Mouse (Mus musculus): Measurements from ENCODE around the gene Speer4f1. TPM values are rescaled to one million over a fixed set of nuclear protein-coding genes. Genes with fewer than 3 reads are reported as not detected.

The Speer4f1 gene
- polyA plus RNA-seq, 1 experiment: not detected

DNA sequence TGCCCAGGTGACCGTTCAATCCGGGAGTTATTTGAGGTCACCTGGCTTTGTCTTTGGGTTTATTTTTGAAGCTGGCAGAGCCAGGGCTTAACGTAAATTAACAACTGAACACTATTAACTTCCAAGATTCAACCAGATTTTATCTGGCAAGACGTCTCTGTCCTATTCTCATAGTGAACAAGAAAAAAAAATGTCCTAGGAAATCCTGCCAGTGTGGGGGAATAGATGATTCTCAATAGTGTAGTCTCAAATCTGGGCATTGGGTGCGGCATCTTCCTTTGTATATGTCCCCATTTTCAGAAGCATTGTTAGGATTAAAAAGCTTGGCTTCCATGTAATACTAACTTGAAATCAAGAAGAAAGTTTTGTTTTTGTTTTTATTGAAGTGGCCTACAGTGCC is 20.8 kb downstream of the Speer4f1 start:
- Histone ChIP-seq H3K79me2 (ENCODE audit: control insufficient read depth, insufficient read depth) (no peaks in the 10 kb centered on the region), H3K27me3 (ENCODE audit: control insufficient read depth, insufficient read depth, insufficient read length) (no peaks in the 10 kb centered on the region), H3K36me3 (ENCODE audit: control insufficient read depth, insufficient read depth) (no peaks in the 10 kb centered on the region), H3ac (ENCODE audit: control insufficient read depth, insufficient read length, low read depth) (no peak overlapping the region), H3K4me3 (ENCODE audit: insufficient read depth, poor library complexity, severe bottlenecking) (no peak overlapping the region), H3K79me3 (ENCODE audit: low read depth) (no peaks in the 10 kb centered on the region)
- TF ChIP-seq FOSL1 (IDR thresholded peaks at IDR 0.05; ENCODE audit: insufficient read depth, low read length, poor library complexity, severe bottlenecking) (no peak), CTCF (IDR thresholded peaks at IDR 0.05; ENCODE audit: control insufficient read depth, insufficient read depth, insufficient read length) (no peak), CEBPB (IDR thresholded peaks at IDR 0.05; ENCODE audit: low read depth) (no peak), MAX (IDR thresholded peaks at IDR 0.05) (no peak), MYOD1 (IDR thresholded peaks at IDR 0.05; ENCODE audit: control insufficient read depth, insufficient read length, low read depth) (no peak), USF1 (IDR thresholded peaks at IDR 0.05; ENCODE audit: low read depth) (no peak), MYOG (IDR thresholded peaks at IDR 0.05; ENCODE audit: control insufficient read depth, extremely low read depth, insufficient read length) (no peak)

DNA sequence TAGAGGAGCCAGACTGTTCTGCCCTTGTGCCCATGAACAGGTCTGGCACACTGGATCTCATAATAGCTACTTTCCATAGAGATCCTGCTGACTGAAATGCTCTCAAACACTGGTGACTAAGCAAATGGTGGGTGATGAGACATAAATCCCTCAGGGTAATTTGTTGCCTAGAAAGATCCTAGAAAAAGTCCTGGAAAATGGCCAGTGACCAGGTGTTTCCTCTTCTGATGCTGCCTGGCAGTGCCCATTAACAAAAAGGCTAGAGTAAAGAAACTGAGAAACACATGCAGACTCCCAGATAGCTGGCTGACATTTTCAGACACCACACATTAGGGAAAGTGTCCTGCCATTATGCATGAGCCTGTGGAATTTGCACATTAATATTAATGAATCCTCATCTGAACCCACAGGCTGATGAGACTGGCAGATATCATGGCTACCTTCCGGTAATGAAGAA is 24.0 kb downstream of the Speer4f1 start:
- Histone ChIP-seq H3K79me3 (ENCODE audit: low read depth) (no peaks in the 10 kb centered on the region), H3K36me3 (ENCODE audit: control insufficient read depth, insufficient read depth) (no peaks in the 10 kb centered on the region), H3K79me2 (ENCODE audit: control insufficient read depth, insufficient read depth) (no peaks in the 10 kb centered on the region), H3ac (ENCODE audit: control insufficient read depth, insufficient read length, low read depth) (no peak overlapping the region), H3K4me3 (ENCODE audit: insufficient read depth, poor library complexity, severe bottlenecking) (no peak overlapping the region), H3K27me3 (ENCODE audit: control insufficient read depth, insufficient read depth, insufficient read length) (no peaks in the 10 kb centered on the region)
- TF ChIP-seq MYOD1 (IDR thresholded peaks at IDR 0.05; ENCODE audit: control insufficient read depth, insufficient read length, low read depth) (no peak), CEBPB (IDR thresholded peaks at IDR 0.05; ENCODE audit: low read depth) (no peak), CTCF (IDR thresholded peaks at IDR 0.05; ENCODE audit: control insufficient read depth, insufficient read depth, insufficient read length) (no peak), MYOG (IDR thresholded peaks at IDR 0.05; ENCODE audit: control insufficient read depth, extremely low read depth, insufficient read length) (no peak), FOSL1 (IDR thresholded peaks at IDR 0.05; ENCODE audit: insufficient read depth, low read length, poor library complexity, severe bottlenecking) (no peak), MAX (IDR thresholded peaks at IDR 0.05) (no peak), USF1 (IDR thresholded peaks at IDR 0.05; ENCODE audit: low read depth) (no peak)

DNA sequence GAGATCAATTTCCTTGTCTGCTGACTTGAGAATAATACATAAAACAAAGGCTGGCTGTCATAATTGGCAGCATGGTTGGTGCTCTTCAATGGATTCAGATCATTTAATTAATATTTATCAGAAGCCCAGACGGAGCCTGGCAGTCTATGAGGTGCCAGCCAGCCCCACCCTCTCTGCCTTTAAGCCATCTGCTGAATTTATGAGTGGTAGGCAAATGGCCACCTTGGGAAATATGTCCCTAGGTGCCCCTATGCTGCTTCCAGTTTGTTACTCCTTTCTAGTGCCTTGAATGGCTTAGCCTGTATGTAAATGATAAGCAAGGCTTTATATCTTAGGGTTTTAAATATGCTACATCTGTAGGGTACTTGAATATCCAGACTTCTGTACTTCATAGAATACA is 25.0 kb downstream of the Speer4f1 start:
- TF ChIP-seq MYOG (IDR thresholded peaks at IDR 0.05; ENCODE audit: control insufficient read depth, extremely low read depth, insufficient read length) (no peak), CTCF (IDR thresholded peaks at IDR 0.05; ENCODE audit: control insufficient read depth, insufficient read depth, insufficient read length) (no peak), MYOD1 (IDR thresholded peaks at IDR 0.05; ENCODE audit: control insufficient read depth, insufficient read length, low read depth) (no peak), FOSL1 (IDR thresholded peaks at IDR 0.05; ENCODE audit: insufficient read depth, low read length, poor library complexity, severe bottlenecking) (no peak), CEBPB (IDR thresholded peaks at IDR 0.05; ENCODE audit: low read depth) (no peak), MAX (IDR thresholded peaks at IDR 0.05) (no peak), USF1 (IDR thresholded peaks at IDR 0.05; ENCODE audit: low read depth) (no peak)
- Histone ChIP-seq H3K79me2 (ENCODE audit: control insufficient read depth, insufficient read depth) (no peaks in the 10 kb centered on the region), H3K4me3 (ENCODE audit: insufficient read depth, poor library complexity, severe bottlenecking) (no peak overlapping the region), H3K79me3 (ENCODE audit: low read depth) (no peaks in the 10 kb centered on the region), H3K36me3 (ENCODE audit: control insufficient read depth, insufficient read depth) (no peaks in the 10 kb centered on the region), H3K27me3 (ENCODE audit: control insufficient read depth, insufficient read depth, insufficient read length) (no peaks in the 10 kb centered on the region), H3ac (ENCODE audit: control insufficient read depth, insufficient read length, low read depth) (no peak overlapping the region)

DNA sequence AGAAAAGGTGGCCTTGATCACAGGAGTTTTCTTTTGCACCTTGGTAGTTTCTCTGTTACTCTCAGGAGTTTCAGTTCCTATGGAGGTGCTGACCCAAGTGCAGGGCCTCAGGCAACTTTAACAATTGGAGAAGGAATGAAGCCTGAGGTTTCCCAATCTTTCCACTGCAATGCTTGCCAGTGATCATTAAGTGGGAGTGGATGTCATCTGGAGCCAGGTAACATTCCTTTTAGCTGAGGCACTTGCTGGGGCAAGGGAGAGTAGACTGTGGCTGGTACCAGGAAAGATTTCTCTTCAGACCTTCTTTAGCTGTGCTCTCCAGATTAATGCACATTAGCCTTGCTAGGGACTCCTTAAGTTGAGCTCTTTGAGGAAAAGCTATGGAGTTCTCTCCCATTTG is 29.6 kb downstream of the Speer4f1 start:
- Histone ChIP-seq H3K4me3 (ENCODE audit: insufficient read depth, poor library complexity, severe bottlenecking) (no peak overlapping the region), H3K79me2 (ENCODE audit: control insufficient read depth, insufficient read depth) (no peaks in the 10 kb centered on the region), H3K36me3 (ENCODE audit: control insufficient read depth, insufficient read depth) (no peaks in the 10 kb centered on the region), H3K79me3 (ENCODE audit: low read depth) (no peaks in the 10 kb centered on the region), H3ac (ENCODE audit: control insufficient read depth, insufficient read length, low read depth) (no peak overlapping the region), H3K27me3 (ENCODE audit: control insufficient read depth, insufficient read depth, insufficient read length) (no peaks in the 10 kb centered on the region)
- TF ChIP-seq MYOD1 (IDR thresholded peaks at IDR 0.05; ENCODE audit: control insufficient read depth, insufficient read length, low read depth) (no peak), MAX (IDR thresholded peaks at IDR 0.05) (no peak), MYOG (IDR thresholded peaks at IDR 0.05; ENCODE audit: control insufficient read depth, extremely low read depth, insufficient read length) (no peak), FOSL1 (IDR thresholded peaks at IDR 0.05; ENCODE audit: insufficient read depth, low read length, poor library complexity, severe bottlenecking) (no peak), CEBPB (IDR thresholded peaks at IDR 0.05; ENCODE audit: low read depth) (no peak), USF1 (IDR thresholded peaks at IDR 0.05; ENCODE audit: low read depth) (no peak), CTCF (IDR thresholded peaks at IDR 0.05; ENCODE audit: control insufficient read depth, insufficient read depth, insufficient read length) (no peak)

DNA sequence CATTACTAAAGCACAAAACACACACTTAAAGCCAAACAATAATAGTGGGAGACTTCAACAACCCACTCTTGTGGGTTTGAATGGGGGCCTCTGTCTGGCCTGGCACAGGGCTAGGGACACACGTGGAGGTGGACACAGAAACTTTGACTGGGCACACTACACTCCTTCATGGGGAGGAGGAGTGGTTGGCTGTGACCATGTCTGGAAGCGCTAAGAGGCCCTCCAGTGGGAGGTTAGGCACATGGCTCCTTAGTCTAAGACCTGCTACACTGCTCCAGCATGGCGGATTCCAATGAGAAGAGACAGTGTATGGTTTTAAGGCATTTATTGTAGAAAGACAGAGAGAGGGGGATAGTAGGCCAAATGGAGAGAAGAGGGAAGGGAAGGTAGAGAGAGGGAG is 32.1 kb downstream of the Speer4f1 start:
- H3K79me2 ChIP-seq (ENCODE audit: control insufficient read depth, insufficient read depth): no peaks in the 10 kb centered on the region
- H3K4me3 ChIP-seq (ENCODE audit: insufficient read depth, poor library complexity, severe bottlenecking): no peak overlapping the region
- H3ac ChIP-seq (ENCODE audit: control insufficient read depth, insufficient read length, low read depth): no peak overlapping the region
- no peaks in the 10 kb centered on the region for H3K79me3 ChIP-seq (ENCODE audit: low read depth)
- no peaks in the 10 kb centered on the region for H3K27me3 ChIP-seq (ENCODE audit: control insufficient read depth, insufficient read depth, insufficient read length)
- no peak for TF ChIP-seq CTCF (IDR thresholded peaks at IDR 0.05; ENCODE audit: control insufficient read depth, insufficient read depth, insufficient read length)
- TF ChIP-seq MYOD1 (IDR thresholded peaks at IDR 0.05; ENCODE audit: control insufficient read depth, insufficient read length, low read depth): no peak
- no peak for TF ChIP-seq USF1 (IDR thresholded peaks at IDR 0.05; ENCODE audit: low read depth)
- no peak for TF ChIP-seq MYOG (IDR thresholded peaks at IDR 0.05; ENCODE audit: control insufficient read depth, extremely low read depth, insufficient read length)
- TF ChIP-seq CEBPB (IDR thresholded peaks at IDR 0.05; ENCODE audit: low read depth): no peak
- no peak for TF ChIP-seq MAX (IDR thresholded peaks at IDR 0.05)
- no peak for TF ChIP-seq FOSL1 (IDR thresholded peaks at IDR 0.05; ENCODE audit: insufficient read depth, low read length, poor library complexity, severe bottlenecking)
- H3K36me3 ChIP-seq (ENCODE audit: control insufficient read depth, insufficient read depth): no peaks in the 10 kb centered on the region

Other genes starting within 250 kb of the Speer4f1 start
- not detected for gene Speer4f2, start 102.9 kb upstream of the Speer4f1 start, polyA plus RNA-seq (2012; fragmentation: generic; extraction: Trizol)
- 0.61 TPM for gene Sema3c, start 98.2 kb downstream of the Speer4f1 start, polyA plus RNA-seq (2012; fragmentation: generic; extraction: Trizol)

Data from C2C12 (cell line).